Mouse (Mus musculus): ENCODE data around the gene Tmem221.
A peak's percentile ranks its signal among the peaks of the same experiment; 100 is the strongest.

The Tmem221 gene

DNA sequence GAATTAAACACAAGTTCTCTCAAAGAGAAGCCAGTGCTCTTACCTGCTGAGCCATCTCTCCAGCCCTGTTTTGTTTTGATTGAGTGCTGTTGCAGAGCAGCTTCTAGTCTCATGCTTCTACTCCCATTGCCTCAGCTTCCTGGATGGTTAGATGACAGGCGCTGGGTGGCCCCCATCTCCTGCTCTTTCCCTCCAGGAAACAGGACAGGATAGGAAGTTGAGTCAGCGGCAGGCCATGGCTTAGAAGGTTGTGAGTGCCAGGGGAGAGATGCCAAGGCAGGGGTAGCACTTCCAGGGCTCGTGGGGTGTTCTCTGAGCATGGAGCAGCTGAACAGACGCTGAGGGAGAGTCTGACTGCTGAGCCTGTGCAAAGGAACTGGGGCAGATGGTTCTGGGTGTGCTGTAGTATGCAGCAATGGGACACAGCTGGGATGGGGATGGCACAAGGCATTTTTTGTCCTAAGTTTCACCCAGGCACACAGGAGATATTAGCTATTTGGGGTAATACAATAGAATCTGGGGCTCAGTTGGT, 19.3 kb upstream of the Tmem221 start:
- DNase-seq: no peak

DNA sequence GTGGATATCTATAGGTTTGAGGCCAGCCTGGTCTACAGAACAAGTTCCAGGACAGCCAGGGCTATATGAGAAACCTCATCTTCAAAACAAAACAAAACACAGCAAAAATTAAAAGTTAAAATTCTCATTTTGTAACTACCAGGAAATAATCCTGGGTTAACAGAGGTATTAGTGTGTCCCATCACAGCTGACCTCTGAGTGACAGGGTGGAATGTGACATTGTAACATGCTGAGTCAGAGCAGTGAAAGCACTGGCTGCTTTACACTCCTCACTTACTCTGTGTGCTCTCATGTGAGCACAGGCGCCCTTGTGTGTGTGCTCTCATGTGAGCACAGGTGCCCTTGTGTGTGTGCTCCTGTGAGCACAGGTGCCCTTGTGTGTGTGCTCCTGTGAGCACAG, 16.3 kb upstream of the Tmem221 start:
- no peak for DNase-seq

DNA sequence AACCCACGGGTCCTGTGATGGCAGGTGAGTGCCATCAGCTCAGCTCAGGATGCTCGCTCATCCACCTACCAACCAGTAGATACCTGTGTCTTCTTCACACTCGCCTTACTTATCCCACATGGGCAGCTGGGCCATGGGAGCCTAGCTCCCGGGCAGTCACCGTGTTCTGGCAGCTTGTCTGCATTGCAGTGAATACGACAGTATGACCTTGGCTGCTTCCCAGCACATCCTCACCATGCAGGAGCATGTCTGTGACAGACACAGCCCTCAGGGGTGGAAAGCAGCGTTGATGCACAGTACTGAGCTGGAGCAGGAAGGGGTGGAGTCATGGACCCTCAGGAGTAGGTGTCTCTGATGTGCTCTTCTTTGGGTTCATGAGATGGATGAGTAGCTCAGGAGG, 15.8 kb upstream of the Tmem221 start:
- DNase-seq: peak; percentile 94

DNA sequence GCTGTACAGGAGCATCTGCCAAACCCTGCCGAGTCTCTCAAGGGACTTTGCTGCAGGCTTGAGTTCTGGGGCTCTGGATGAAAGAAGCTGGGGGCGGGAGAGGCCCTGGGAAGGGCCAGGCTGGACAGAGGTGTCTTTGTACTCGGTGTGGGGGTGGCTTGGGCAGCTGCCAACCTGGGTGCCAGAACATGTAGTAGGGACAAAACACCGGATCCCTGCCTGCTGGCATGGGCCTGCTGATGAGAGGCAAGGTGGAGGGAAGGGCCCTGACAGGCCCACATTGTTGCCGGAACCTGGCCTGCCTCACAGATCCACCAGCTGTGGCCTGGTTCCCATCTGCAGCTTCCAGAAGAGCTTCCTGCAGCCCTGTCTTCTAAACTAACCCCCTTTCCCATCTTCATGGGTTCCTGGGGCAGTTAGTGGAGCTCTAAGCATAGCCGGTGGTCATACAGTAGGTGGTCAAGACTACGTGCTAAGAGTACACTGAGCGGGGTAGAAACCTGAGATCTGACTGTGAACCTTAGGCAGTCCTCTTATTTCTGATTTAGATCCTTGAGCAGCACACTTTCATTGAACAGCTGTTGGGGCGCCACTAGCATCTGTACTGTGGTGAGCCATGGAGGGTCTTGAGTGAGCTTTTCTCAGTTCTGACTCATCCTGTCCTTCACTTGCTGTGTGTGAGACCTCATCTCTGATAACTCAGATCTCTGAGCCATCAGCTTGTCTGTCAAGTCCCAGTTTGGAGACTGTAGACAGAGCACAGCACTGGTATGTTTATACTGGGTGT, 14.4 kb upstream of the Tmem221 start:
- peak; percentile 98 for DNase-seq

DNA sequence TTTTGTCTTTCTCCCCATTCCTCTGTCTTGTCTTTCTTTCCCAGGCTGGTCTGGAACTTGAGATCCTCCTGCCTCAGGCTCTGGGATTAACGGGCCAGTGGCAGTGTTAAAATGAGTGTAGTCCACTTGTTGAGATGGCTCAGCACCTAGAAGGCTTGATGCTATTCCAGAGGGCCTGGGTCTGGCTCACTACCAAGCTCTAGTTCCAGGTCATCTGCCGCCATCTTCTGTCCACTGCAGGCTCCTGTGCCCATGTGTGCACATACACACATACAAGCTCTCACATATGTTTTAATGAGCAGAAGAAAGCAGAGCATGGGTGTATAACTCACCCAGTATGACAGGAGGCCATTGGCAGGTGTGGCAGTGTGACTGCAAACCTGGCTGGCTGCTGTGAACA, 13.4 kb upstream of the Tmem221 start:
- no peak for DNase-seq

DNA sequence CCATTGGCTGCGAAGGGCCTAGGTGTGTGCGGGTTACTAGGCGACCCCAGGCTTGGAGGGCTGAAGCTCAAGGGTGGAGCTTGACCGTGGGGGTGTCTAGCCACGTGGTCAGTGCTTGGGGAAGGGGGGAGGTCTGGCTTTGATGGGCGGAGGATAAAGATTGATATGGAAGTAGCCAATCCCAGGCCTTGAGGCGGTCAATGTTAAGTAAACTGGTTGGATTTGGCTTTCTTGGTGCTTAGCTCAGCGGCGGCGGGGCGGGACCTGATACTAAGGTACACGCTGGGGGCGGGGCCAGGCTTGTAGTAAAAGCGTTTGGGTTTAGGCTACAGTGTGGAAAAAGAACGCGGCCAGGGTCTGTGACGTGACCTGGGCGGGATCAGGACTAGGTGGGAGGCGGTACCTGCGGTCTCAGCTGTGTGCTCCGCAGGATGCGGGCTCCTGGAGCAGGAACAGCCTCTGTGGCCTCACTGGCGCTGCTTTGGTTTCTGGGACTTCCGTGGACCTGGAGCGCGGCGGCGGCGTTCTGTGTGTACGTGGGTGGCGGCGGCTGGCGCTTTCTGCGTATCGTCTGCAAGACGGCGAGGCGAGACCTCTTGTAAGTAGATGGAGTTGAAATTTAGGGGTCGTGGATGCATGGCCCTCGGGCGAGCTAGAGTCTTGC, 11.8 kb upstream of the Tmem221 start:
- peak; percentile 100 for DNase-seq

DNA sequence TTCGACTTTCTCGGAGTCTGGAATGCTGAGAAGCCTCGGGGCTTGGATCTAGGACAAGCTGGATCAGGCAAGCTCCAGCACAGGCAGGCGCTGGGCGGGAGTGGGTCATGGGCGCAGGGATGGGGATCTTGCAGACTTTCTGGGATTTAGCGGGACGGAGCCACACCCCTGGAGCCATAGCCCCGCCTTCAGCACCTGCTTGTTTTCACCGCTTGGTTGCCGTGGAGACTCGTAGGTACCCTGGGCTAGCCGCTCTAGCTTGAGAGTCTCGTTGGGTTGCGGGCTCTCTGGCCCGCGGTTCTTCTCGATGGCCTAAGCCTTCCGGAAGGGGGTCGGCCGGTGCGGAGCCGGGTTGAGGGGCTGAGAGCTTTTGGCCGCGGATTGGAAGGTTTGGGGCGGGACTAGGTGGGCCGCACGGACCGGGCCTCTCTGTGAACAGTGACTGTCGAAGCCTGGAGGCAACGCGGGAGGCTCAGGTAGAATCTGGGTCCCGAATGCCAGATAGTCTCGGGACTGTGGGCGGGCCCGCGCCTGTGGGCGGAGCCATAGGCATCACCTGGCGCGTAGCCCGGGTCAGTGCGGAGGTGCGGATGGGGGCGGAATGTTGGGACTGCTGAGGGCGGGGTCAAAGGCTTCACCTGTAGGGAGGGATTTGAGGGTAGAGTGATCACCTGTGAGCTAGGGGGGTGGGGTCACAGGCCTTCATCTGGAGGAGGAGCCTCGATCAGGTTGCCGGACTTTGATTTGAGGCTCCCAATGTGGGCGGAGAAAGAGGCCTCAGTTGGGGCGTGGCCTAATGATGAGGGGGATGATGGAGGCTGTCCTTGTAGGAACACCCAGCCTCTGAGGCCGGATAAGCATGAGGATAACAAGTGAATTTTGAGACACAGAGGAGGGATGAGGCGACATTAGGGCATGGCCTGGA, 11.0 kb upstream of the Tmem221 start:
- peak; percentile 99 for DNase-seq

DNA sequence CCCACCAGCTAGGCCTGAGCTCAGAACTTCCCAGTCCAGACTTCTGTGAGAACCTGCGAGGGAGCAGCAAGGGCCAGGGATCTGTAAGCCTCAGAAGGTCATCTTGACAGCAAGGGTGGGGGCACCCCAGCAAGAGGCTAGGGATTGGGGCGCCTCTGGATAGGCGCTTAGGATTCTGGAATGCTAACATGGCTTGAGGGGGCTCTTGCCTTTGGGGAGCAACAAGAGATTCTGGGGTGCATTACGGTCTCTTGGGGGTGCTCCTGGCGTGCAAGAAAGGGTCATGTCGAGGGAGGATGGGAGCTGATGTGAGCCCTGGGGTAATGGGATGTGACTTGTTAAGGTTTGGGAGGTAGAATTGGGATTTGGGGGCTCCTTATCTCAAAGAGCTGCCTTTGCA, 10.3 kb upstream of the Tmem221 start:
- DNase-seq: no peak

DNA sequence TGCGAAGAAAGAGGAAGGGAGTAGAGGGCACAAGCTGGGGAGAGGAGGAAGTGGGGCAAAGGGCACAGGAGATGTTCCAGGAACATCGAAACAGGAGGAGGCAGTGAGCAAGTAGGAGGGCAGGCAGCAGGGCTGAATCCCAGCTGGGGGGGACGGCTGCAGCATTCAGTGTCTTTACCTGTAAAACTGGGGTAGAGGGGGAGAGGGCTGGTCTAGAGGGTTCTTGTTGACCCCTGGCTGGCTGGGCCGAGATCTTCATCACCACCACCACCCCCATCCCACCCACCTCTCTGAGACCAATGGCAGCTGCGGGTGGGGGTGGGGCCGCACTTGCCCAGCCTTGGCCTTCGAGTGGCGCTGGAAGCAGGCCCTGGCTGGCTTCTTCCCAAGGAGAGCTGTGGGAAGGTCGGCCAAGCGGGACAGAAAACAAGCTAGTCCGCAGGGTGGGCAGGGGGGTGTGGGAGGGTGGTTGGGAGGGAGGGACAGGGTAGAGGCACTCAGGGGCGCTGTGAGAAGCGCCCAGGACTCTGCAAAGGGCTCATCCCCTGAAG, 9.8 kb upstream of the Tmem221 start, which contains the start of gene Slc27a1:
Gene Slc27a1 (plus strand): TSS at position 496 of the 551 bp plus-strand sequence.
- peak; percentile 99 for DNase-seq

DNA sequence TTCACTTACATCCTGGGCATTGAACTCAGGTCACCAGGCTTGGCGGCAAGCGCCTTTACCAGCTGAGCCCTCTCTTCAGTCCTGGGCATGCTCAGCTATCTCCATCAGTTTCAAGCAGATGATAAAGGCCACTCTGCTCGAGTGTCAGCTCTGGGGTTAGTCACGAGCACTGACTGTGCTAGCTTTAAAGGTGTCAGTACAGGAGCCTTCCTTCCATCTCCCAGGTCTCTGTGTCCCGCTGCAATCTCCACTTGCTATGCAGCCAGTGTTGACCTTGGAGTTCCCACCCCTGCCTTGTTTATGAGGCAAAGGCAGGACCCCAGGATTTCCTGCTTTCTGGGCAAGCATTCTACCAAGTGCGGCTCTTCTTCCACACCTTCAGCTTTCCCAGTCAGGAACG, 8.9 kb upstream of the Tmem221 start:
- no peak for DNase-seq

DNA sequence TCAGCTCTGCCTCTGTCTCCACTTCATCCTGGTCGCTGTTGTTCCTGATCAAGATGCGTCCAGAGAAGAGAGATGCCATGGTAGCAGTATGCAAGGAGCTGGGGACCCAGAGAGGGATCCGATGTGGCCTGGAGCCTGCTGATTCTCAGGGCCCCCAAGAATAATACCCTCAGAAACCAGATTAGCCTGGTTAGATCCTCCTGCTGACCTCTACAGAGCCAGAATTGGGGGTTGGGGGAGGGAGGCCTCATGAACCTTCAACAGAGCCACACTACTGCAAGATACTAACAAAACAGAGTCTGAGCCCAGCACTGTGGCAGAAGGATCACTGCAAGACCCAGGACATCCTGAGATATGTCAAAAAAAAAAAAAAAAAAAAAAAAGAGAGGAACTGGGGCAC, 7.8 kb upstream of the Tmem221 start, which contains the start of gene Nxnl1:
Gene Nxnl1 (minus strand): TSS at position 101 of the 400 bp plus-strand sequence.
- no peak for DNase-seq

DNA sequence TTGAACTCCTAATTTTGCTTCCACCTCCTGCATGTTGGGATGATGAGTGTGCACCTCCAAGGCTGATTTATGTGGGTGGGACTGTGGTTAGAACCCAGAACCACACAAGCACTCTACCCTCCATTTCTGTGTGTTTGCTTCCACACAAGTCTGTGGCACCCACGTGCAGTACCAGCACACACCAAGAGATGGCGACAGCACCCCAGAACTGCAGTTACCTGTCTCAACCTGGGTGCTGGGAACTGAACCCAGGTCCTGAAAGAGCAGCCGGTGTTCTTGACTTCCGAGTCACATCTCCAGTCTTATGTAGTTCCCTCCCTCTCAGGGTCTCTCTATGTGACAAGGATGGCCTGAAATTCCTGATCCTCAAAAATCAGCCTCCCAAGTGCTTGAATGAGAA, 5.3 kb upstream of the Tmem221 start:
- DNase-seq: no peak

DNA sequence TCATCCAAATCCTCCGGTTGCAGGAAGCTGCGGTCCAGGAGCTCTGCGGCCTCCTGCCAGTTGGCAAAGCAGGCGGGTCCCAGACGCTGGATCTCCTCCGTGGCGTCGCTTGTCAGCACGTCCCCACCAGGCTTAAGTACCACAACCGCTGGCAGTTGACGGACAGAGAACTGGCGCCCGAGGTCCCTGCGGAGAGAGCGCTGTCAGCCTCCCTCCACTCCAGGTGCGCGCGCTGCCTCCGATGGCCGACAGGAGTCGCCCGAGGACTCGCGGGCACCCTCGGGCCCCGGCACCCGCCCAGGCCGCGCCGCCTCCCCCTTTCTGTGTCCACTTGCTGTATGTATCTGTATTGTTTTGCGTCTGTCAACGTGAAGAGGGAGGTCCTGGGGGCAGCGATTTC, 4.1 kb upstream of the Tmem221 start:
- DNase-seq: peak; percentile 97

DNA sequence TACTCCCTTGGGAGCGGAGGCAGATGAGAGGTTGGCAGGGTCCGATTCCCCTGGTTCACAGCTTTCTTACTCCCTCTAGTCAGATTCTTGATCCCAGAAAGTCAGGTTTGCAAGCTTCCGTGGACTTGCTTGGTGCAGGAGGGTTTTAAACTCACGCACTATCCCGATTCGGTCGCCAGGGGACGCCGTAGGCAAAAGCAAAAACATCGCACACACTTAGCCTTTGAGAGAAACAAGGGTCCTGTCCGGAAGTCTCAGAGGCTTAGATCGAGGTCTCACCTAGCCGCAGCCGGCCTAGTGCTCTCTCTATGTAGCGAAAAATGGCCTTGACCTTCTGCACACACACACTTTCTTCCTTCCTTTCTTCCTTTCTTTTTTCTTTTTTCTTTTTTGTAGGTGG, 2.7 kb upstream of the Tmem221 start:
- no peak for DNase-seq

DNA sequence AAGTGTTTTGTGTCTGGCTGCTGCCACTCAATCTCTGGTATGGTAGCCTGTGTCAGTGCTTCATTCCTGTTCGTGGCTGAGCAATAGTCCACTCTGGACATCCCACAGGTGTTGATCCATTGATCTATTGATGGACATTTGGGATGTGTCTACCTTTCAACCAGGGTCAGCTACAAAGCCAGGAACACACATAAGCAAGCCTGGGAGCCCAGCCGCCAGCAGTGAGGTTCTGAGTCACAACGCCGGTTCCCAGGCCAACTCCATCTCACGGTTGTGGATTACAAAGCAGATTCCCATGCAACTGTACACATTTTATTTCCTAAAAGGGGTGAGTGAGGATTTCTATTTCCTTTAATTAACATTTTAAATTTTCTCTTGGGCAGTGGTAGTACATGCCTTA, 2.1 kb upstream of the Tmem221 start:
- no peak for DNase-seq

DNA sequence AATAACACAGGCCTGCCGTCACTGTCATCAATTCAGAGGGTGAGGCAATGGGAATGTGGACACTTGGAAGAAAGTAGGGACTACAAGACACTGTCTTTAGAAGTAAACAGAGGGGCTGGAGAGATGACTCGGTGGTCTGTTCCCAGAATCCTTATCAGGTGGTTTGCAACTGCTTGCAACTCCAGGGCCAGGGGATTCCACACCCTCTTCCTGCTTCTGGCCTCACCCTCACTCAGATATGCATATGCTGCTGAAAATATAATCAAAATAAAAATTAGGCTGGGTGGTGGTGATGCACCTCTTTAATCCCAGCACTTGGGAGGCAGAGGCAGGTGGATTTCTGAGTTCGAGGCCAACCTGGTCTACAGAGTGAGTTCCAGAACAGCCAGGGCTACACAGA, 1.4 kb upstream of the Tmem221 start:
- no peak for DNase-seq

DNA sequence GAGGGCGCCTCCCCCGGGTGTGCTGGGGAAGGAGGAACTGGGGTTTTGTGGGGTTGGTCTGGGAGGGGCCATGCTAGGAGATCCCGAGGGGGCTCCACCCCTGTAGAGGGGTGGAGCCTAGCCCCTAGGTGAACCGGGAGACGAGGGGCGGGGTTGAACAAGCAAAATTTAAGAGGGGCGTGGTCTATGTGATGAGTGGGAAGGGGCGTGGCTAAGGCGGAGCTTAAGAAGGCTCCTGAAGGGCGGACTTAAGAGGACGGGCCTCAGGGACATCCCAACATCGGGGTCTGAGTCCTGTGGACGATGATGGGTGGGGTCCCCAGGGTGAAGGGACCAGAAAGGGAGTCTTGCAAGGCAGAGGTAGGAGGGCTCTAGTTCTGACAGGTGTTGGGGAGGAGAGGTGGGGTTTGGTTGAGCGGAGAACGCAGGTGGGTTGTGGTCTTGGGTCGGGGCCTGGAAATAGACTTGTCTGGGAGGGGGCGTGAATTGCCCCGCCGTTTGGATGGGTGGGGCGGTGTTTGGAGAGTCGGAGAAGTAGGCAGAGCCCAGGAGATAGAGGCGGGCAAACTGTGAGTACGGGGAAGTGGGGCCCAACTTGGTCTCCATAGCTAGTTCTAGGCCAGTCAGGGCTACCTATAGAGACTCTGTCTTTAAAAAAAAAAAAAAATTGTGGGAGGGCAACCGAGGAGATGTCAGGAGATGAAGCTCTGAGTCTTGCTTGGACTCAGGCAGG, 453 bp upstream of the Tmem221 start:
- DNase-seq: peak; percentile 97

DNA sequence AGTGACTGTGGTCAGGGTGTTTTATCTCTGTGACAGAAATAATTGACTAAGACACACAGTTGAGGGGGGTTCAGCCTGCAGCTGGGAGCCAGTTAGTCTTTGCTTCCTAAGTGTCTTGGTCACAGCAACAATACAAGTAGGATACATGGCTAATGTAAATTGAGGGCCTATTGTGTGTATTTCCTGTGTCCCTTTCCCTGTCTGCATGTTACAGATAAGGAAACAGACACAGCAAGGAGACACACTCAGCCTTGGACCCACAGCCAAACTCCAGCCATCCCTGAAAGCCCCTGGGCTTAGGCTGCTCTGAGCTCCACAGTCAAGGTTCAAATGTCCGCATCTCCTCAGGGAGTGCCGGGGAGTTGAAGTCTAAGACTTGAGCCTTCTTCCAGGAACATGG, 4.0 kb downstream of the Tmem221 start:
- DNase-seq: no peak

DNA sequence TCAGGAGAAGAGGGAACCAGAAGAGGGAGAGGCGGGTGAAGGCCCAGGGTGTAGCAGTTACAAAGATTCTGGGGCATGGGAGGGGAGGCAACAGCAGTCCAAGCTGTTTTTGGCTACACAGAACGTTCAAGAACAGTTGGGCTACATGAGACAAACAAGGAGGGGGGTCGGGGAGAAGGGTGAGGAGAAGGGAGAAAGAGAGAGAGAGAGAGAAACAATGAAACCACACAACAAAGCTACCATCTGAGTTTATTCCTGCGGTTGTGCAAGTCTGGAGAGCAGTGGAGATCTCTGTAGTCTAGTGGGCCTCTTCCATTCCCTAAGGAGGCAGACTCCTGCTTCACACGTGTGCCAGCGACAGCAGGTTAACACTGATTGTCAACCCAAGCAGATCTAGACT, 4.7 kb downstream of the Tmem221 start:
- DNase-seq: no peak

DNA sequence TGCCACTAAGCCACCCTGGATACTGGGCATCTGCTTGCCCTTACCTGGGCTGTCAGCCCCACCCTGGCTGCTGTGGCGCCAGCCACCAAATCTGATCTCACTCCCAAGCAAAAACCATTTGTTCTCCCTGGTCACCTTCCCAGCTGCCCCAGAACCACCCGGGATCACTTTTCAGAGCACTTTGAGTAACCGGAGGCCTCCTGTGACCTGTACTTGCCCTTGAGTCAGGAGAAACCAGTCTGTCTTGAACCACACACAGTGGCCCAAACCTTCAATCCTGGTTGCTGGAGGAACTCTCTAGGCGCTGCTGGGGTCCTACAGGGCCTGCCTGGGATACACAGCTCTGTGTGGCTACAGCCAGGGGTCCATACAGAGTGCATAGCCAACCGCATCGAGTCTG, 5.9 kb downstream of the Tmem221 start:
- peak; percentile 87 for DNase-seq

DNA sequence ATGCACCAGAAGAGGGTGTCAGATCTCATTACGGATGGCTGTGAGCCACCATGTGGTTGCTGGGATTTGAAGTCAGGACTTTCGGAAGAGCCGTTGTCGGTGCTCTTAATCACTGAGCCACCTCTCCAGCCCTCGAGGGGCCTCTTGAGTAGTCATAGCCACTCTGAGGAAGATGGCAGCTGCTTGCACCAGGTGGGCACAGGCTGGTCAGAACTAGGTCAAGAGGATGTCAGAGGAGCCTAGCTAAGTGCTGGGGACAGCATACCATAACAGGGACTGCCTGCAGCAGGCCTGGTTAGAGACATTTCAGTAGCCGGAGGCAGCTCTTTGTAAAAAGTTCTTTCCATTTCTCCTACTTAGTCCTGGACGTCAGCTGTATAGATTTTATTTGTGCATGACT, 7.9 kb downstream of the Tmem221 start:
- no peak for DNase-seq

DNA sequence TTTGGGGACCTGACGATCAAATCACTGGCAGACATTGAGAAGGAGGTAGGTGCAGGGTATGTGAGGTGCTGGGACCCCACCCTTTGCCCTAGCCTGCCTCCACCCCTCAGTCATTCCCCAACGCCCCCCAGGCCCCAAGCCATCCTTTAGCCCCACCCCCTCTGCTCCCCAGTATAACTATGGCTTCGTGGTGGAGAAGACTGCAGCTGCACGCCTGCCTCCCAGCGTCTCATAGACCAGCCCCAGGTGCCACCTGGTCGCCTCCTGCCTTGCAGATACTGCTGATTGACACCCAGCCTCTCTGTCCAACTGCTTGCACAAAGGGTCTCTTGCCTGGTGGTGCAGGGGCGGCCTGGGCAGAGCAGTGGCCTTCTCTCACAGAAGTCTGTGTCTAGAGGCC, 11.1 kb downstream of the Tmem221 start:
- no peak for DNase-seq

Data from heart, adult 11 months (tissue).